Mouse (Mus musculus) left cerebral cortex, adult 11 months (tissue): ENCODE results near the gene Thra.
A peak's percentile ranks its signal among the peaks of the same experiment; 100 is the strongest.

Source experiments
- DNase-seq: peaks from one replicate; pipeline ENCODE4 v3.0.0; 2022; ENCODE audit warnings: low spot score

Gene Thra

DNA sequence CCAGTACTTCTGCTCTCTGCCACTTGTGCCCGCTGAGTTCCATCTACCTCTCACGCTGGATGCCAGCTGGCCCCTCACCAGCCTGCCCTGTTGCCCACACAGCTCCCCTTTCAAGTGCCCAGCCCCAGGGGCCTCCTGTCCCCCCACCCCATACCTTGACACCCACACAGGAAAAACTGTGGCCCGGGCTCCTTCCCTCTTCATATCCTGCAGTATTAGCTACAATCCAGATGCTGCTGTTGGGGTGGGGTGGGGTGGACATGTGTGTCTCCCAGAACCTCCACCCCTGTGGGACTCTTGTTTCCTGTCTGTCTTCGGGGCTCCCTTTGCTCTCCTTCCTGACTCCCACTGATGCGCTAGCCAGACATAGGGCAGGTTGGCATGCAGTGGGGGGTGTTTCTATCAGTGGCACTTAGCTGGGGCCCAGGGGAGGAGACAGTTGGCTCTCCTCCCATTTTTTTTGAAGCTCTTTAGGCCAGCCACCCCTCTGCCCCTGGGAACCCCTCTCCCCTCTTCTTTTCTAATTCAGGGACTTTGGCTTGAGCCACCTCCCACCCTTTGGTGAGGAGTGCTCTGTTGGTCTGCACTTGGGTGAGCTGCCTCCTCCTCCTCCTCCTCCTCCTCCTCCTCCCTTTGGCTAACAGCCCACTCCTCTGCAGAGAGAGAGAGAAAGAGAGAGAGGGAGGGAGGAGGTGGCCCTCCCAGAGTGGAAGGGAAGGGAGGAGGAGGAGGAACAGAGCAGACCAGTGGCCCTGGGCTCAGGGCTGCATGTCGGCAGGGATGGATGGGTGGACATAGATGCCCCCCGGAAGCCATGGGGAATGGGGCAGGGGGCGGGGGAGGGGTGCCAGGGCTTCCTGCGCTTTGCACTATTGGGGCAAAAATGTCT, 25.2 kb downstream of the Thra start:
- no peak for DNase-seq

DNA sequence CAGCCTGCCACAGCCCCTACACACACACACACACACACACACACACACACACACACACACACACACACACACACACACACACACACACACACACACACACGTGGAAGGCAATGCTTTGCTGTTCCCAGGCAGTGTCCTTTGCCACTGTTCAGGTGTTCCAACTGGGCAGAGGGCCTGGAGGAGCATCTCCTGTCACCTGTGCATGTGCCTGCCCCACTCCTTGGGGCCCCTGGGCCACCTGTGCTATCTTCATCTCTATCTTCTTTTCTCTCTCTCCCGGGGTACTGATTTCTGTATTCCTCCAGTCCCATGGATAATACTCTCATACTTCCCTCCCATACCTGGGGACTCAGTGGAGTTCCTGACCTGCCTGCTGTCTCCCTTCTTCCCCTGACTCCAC, 25.9 kb downstream of the Thra start:
- no peak for DNase-seq

DNA sequence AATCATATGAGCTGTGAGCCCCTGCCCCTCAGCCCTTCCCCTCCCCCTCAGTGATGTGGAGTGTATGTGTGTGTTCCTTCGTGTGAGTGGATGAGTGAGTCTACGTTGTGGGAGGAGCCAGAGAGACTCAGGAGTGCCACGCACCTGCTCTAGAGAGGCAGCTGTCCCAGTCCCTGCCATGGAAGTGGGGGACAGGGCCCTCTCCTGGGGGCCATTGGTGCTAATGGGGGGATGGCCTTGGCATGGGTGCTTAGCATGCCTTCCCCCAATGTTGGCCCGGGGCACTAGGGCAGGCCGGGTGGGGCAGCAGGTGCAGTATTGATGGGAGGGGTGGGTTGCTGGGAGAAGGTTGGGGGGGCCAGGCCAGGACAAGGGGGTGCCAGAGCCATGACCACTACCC, 26.4 kb downstream of the Thra start:
- DNase-seq = no peak

DNA sequence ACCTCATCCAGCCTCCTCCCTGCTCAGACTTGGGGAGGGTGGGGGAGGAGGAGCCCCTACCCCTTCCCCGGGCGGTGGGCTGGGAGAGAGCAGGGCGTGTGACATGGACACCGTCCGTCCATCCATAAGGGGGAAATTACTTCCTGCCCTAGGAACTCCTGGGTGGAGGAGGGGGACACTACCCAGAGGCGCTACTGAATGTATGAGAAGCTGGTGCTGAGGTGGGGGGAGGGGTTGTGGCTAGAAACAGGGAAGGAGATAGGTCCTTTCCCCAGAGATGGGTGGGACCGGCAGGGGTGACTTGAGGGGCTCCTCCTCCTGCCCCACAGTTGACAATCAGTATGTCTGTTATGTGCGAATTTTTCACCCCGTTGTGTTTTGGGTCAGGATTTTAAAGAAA, 26.8 kb downstream of the Thra start:
- DNase-seq = no peak

DNA sequence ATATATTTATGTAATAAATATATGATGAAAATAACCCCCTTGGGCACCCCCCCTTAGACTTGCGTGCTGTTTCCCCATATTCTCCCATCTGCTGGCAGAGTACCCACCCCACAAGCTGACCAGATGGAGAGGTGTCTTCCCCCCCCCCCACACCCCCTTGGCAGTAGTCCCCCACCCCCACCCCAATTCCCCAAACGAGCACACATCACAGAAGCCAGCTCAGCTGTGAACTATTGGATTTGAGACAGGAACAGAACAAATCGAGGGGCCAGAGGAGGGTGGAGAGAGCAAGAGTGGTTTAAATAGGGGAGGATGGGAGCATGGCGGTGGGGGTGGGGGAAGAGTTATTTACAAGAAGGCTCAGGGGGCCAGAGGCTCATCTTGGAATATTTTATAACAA, 27.3 kb downstream of the Thra start:
- DNase-seq = no peak

DNA sequence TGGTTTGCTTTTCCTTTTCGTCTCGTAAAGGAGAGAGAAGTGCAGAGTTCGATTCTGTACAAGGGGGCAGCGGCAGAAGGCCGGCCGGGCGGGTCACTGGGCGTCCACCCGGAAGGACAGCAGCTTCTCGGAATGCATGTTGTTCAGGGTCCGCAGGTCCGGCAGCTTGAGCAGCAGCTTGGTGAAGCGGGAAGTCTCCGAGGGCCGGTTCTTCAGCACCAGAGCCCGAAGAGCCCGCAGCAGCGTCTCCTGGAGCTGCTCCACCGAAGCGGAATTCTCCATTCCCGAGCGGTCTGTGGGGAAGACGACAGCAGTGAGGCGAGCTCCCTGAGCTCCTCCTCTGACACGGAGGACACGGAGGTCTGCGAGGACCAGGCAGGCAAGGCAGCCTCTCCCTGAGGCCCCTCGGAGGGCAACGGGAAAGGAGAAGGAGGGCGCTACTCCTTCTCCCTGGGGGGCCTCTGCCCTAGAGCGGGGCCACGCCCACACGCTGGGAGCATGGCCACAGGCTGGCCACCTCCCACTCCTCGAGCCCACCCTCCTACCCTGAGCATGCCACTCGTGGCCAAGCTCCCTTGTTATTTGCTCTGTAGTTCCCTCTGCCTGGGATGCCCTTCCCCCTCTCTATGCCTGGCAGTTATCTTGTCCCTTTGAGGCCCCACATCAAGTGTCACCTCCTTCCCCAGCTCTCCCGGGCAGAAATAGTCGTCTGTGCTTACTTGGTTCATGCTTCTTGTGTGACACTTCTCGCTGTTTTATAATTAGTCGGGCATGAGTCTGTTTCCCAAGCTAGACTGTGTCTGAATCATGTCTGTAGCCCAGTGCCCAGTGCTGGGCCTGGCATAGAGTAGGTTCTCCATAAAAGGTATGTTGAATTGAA, 27.9 kb downstream of the Thra start:
- no peak for DNase-seq

DNA sequence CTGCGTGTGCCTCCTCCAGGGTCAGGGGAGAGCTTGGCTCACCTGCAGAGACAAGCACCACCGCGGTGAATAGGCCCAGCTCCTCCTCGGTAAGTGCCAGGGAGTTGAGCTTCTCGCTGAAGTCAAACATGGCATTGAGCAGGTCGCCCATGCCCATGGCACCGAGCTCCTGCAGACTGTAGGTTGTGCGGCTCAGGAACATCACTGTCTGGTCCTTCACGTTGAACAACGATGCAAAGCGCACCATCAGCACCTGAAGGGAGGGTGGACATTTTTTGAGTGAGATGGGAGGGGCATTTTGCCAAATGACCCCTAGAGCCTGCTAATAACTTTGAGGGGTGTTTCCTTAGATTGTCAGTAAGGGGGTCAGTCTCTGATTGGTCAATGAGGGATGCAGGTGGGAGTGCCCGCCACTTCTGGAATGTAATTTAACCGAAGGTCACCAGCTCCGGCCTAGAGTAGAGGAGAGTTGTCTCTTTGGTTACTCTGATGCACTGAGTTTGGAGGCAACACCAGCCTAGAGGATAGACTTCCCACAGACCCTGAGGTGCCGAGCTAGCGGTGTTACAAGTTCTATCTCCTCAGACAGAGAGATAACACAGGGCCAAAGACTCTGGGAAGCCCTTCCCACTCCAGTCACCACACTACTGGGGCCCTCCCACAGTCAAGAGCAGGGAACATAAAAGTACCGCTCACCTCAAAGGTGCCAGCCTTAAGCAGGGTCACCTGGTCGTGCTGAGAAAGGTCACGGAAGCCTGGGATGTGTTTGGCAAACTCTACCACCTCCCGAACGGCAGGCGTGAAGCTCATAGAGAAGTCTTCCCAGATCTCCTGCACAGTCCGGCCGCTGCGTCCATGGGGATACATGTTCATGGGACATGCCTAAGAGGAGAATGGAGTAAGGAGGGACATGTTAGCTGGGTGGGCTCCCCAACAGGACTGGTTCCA, 28.8 kb downstream of the Thra start:
- no peak for DNase-seq

DNA sequence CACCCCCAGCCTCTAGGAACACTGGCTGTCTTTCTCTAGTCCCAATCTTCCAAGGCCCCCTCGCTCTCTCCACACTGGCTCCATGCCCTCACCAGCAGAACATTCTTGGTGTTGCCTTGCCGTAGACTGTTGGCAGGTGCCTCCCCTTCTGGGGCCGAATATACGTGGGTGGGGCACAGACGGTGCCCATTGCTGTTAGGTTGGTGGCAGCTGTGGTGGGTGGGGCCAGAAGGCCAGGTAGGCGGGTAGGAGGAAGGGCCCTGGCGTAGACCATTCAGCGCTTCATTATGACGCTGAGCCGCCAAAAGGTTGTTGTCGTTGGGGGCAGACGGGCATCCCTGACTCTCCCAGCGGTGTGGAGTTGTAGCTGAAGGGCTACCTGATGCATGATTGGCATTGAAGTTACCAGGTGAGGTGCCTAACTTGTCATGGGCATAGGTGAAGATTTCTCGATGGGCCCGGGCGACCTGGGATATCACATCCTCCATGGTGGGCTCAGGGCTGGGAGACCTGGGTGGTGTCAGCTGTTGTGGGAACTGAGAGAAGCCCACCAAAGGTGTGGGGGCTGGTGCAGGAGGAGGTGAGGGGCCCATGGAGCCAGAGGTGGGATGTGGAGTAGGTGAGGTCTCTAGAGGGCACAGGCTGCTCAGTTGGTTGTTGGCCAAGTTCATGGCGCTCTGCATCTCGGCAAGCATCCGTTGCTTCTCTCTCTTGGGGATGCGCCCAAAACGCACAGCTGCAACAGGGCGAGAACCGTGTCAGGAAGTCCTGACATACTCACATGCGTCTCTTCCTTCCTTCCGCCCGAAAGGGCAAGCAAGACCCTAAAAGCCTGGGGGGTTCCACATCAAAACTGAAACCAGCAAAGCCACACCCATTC, 29.9 kb downstream of the Thra start:
- DNase-seq = no peak

DNA sequence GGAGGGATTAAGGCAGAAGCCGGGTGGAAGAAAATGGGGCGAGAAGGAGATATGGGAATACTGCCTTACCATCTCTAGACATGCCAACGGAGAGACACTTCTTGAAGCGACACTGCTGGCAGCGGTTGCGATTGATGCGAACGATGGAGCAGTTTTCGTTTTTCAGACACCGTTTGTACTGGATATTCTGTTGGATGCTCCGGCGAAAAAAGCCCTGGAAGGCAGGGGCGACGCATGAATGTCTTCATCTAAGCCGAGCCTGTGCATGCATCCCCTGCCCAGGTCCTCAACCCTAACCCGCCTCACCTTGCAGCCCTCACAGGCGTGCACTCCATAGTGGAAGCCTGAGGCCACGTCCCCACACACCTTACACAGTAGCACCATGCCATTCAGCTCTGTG, 30.7 kb downstream of the Thra start:
- DNase-seq = no peak

DNA sequence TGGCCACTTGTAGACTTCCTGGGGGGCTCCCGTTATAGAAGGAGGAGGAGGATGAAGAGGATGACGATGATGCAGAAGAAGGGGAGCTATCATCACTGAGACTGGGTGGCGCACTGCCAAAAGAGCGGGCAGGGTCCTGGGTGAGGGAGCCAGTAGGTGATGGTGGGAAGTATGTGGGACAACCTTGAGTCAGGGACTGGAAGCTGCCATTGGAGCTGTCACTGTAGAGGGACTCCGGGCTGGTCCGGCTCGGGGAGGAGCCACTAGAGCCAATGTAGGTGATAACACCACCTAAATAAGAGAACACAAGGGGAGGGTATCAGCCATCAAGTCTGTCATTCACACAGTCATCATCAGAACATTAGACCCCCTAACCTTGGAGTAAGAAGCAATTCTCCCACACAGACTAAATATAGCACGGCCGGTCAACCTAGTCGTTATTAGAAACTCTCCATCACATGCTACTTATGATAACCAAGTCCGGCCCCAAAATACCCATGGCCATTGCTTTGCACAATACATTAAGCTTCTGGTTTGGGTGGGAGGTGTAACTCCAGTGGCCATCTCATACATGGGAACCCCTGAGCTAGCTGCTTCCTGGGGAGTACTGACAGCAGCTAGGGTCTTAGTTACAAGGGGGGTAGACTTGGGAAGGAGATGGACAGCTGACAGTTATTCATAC, 31.5 kb downstream of the Thra start:
- DNase-seq = no peak

DNA sequence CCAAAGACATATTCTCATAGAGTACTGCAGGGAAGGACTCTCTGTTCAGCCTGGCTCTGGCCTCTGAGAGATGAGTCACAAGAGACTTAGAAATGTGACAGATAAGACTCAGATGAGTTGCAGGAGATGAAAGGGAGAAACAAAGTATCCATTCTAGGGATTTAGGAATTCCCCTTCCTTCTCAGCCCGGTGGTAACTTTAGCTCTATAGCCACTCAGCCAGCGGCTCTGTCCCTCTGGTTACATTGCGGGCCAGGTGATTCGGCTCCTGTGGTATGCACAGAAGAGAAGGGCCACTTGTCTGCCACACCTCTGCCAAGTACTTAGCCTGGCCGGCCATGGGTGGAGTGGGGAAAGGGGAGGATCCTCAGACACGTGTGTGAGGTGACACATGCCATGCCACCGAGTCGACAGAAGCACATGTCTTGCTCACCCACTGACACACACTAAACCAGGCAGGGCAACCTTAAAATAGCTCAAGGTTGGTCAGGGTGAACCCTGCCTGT, 32.3 kb downstream of the Thra start:
- DNase-seq = no peak

DNA sequence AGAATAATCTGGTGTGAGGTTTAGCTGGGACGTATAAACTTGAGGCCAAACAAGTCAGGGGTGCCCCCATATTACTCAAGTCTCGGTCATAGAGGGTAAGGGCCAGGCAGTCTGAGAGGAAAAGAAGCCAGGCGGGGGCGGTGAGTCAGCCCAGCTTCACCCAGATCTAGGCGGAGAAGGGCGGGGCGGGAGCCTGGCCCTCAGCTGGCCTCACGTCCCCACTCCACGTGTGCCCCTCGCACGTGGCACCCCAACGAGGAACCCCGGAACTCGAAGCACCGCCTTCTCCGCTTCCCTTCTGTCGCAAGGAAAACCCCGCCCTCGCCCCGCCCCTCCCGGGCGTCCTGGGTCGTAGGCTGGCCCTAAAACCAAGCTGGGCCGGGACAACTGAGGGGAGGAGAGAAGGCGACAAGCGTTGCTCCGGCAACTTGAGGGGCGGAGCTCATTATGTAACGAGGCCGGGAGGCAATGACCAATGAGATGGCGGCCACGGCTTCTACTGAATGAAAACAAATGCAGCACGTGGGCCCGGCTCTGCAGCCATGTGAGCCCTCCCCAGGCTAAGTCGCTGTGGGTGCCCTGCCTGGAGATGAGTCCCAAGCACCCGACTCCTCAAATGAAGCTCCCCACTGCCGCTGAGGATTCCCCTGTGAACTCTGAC, 33.3 kb downstream of the Thra start:
- DNase-seq = peak; percentile 100

DNA sequence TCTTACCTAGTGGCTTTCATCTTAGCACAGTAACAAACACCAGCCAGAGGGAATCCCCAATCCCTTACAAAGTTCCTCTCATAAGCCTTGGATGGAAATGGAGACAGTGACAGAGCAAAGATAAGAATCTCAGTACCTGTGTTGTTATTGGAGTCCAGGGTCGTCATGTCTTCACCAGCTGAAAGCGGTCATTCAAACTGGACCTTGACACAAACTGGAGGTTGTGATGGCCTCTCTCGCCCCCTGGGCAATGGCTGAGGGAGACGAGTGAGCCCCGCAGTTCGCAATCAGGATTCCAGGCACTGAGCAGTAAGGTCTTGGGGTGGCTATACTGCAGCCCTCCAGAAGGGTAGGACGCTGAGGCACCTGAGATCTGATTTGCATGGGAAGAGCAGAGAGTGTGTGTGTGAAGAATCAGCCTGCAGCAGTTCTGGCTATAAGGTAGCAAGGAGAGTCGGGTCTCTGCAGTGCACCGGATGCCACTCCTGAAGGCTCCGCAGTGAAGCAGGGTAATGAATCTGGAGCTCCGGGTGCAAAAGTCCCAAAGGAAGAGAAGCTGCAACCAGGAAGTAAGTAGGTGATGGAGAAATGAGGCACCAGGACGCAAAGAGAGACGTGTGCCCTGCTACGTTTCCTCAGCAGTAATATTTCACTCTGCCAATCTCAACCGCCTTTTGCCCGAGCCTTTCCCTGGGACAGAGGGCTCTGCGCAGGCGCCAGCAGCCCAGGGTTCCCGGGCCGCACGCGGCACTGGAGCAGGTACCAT, 34.3 kb downstream of the Thra start, which contains the start of gene Nr1d1:
TSS of gene Nr1d1 (minus strand) at position 752 of the 766 bp plus-strand sequence.
- no peak for DNase-seq

DNA sequence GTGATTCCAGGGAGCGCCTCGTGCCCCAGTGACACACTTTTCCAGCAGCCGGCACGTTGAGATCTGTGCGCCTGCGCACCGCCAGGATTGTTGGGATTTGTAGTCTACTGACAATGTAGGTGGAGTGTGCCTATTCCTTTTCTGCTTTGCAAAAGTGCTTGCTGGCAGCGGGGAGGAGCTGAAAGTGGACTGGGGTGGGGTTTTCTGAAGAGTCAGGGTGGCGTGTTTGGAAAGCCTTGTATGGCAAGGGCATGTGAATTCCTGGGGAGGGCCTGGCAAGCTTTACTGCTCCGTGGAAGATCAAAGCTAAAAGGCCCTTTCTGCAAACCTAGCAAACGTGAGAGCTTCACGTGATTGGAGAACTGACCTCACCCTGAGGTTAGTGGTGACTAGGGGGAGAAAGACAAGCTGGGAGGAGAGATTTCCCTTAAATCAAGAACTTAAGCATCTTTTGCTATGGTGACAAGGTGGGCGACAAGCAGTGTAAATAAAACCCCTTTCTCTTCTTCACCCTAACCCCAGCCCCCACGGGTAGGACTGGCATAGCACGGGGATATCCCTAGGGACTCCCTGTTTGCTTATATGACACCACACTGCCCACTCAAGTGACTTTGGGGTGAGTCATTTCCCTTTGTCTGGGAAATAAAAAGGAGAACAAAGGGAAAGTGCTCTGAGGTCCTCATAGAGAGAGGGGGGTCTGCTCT, 35.1 kb downstream of the Thra start:
- peak; percentile 99 for DNase-seq

DNA sequence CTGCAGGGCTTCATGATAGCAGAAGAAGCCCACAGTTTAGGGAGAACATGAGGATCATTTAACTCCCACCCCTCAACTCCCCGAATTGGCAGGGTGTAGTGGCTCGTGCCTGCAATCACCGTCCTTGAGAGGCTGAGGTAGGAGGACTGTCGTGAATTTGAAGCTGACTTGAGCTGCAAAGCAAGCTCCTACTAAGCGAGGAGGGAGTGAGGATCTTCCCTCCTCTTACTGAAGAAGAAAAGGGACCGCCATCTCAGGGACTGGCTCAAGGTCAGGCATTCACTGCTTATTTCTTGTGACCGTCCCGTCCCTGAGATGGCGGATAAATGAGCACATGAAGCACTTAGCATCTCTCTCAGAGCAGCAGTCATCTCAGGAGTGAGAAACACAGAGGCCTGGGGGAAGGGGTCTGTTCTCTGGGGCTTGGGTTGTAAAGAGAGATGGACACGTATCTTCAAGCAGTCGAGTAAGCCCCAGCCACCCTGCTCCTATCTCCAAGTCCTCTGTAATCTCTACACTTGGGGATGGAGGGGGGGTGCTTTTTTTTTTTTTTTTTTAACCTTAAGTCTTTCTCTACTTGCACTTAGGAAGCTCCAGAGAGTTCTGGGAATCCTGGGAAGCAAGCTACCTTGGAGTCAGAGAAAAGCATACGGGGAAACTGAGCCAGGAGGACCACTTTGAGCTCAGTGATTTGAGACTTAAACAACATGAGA, 35.8 kb downstream of the Thra start:
- DNase-seq = no peak

DNA sequence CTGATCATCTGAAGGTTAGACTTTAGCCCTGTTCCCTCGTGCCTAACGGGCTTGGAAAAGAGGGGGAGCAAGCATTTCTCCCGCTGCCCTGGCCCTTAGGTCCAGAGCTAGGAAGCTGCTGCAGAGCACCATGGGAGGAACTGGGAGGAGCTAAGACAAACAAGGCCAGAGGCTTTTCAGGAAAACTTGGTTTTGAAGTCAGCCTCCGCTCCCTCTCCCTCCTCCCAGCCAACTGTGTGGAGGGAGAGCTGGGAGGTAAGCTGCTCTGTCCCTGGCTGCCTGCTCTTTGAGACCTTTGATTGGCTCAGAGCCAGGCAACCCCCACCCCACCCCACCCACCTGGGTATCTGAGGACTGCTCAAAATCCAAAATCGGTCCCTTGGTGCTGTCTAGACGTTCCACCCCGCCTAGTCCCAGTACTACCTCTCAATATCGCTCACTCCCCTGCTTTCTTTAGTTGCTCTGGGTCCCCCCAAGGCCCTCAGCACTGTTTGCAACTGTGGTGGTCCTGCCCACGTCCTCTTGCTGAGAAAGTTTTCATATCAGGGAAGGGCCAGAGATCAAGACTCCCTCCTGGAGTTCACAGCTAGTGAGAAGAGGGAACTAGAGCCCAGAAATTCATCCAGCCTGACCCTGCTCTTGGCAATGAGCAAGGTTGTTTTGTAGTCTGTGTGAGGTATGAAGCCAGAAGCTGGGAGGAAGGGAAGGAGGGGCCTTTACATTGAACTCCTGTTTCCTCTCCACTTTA, 36.6 kb downstream of the Thra start:
- DNase-seq = no peak

DNA sequence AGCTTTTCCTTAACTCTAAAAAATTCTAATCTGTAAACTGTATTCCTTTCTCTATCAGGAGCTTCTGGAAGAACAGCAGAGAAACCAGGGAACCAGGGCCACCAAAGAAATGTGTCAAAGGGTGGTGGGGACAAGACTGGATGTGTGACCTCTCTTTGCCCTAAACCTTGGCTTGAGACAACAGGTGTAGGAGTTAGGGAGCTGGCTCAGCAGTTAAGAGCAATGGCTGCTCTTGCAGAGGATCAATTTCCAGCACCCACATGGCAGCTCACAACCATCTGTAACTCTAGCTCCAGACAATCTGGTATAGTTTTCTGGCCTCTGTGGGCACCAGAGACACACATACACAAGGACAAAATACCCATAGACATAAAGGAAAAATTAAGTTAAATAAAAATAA, 37.5 kb downstream of the Thra start:
- DNase-seq = no peak
